Mouse (Mus musculus) v-Abl transformed pro-B cells (cell line): ENCODE measurements around the gene Ripor2.

Experiments used
- in situ Hi-C, 2 experiments: fragments of 400-800 bp; cut with MboI; formaldehyde crosslinking; loops; one replicate each; pipeline ENCODE4 v1.15.1; 2025; ENCODE audit not compliant: unreplicated experiment in 2 of 2

Gene Ripor2

DNA sequence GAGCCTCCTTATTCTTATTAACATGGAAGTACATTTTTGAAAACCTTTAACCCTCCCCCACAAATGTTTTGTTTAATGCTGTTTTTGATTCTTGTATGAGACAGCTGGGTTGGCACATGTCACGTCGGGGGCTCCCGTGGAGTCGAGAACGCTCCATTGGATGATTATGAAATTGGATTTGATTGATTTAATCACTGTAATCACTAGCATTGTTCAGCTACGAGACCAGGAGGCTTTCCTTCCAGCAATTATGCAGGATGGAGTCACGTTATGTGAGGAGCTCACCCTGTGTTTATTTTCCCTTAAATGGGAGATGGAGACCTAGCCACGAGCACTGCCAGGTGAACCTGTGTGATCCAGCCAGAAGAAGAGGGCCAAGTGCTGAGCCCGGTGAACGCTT is at the start of gene Ripor2:
TSS of gene Ripor2 (plus strand) at position 357 of the 400 bp plus-strand sequence.
- in situ Hi-C loops, result no loop called here

DNA sequence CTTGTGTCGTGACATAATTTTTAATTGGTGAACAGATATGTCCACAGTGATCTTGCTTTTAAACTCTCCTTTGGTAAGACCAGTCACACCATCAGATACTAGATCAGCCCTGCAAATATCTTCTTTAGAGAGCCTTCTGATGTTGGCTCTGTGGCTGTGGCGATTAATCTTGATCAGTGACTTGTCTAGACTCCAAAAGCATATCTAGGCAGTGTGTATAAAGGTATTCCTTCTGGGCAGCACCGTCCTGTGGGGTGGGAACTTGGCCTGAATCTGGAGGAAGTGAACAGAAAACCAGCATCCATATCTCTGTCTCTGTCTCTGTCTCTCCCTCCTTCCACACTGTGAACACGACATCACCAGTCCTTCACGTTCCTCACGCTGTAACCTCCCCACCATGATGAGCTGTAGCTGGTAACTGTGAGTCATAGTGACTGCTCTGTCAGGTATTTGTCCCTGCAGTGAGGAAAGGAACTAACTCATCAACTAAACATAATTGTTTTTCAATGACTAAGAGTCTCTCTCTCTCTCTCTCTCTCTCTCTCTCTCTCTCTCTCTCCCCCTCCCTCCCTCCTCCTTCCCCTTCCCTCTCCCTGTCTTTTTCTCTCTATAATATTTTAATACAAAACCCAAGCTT is 45.3 kb upstream of the Ripor2 start:
- in situ Hi-C loops, result no loop called here

DNA sequence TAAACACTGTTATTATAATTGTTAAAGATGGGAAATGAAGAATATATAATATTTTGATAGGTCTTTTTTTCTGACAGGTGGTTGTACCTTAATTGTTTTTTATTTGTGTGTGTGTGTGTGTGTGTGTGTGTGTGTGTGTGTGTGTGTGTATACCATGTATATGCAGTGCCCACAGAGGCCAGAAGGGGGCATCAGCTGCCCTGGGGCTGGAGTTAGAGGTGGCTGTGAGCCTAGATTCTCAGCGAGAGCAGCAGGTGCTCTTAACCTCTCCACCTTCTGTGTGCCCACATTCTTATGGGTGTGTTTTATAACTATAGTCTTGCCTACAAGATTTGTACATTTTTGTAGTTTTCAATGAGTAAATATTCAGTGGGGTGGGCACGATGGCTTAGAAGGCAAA is 44.0 kb upstream of the Ripor2 start:
- in situ Hi-C loops, result no loop called here

DNA sequence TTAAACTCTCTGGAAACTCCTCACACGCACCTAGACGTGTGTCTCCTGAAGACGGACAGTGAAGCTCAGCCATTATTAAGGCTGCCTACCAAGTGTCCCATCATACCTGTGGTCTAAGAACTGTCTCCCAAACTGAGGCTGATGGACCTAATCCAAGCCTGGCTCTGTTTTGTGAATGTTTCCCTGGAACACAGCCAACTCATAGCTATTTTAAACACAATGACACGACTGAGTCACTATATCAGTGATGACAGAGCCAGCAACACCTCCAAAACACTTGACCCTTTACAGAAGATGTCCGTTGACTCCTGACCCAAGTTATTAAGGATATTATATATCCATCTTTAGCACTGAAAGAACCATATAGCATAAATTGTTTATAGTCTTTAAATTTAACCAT is 43.0 kb upstream of the Ripor2 start:
- in situ Hi-C loops, result no loop called here

DNA sequence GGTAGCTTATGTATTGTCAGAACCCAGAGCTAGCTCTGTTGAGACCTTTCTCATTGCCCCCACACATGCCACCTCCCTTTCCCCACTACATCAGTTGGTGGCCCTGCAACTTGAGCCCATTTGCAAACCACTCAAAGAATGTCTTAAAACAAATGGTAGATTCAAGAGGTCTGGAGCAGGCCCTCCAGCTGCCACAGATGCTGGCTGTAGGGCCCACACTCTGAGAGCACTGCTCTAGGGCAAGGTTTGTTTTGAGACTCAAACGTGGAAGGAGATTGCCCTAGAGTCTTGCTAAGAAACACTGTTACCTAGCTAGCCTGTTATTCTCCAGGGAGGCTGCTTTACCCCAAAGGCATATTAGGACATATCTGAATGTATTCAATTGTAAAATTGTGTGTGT is 36.3 kb upstream of the Ripor2 start:
- in situ Hi-C loops, result no loop called here

DNA sequence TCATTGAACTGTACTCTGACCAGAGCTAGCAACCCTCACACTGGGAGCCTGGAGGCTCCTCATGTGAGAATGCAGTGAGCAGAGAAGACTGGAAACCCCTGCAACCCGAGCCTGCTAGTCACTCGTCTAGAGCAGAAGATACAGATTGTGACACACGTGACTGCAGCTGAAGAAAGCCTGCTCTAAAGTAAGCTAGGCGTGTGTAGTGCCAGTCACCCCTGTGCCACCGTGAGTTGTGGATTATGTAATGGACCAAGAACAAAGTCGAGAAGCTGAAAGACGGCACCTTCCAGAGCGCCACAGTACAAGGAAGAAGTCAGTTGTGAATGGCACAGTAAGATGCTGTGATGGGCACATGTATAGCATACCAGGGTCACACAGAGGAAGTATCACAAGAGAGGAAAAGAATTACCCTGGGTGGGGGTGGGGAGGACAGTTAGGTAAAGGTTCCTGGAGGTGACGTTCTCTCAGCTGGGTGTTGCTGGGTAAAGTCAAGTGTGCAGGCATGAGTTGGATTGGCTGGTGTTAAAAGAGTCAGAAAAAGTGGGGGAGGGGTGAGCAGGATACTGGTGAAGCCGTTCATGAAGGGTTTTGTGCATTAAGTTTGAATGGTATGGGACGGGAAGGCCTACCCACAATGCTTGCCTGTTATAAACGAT is 35.1 kb upstream of the Ripor2 start:
- in situ Hi-C loops, result no loop called here

DNA sequence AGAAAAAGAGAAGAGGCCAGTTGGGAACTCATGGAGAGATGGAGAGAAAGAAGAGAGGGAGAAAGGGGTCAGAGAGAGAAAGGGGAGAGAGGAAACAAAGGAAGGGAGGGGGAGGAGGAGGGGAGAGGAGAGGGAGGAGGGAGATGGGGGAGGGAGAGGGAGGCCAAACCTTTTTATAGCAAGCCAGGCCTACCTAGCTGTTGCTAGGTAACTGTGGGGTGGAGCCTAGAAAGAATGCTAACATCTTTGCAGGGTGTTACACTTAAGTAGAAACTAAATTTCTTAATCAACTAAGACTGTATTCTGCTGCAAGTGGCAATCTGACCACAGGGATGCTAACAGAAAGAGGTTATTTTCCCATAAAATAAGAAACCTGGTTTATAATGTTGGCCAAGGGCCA is 33.1 kb upstream of the Ripor2 start:
- in situ Hi-C loops, result no loop called here

DNA sequence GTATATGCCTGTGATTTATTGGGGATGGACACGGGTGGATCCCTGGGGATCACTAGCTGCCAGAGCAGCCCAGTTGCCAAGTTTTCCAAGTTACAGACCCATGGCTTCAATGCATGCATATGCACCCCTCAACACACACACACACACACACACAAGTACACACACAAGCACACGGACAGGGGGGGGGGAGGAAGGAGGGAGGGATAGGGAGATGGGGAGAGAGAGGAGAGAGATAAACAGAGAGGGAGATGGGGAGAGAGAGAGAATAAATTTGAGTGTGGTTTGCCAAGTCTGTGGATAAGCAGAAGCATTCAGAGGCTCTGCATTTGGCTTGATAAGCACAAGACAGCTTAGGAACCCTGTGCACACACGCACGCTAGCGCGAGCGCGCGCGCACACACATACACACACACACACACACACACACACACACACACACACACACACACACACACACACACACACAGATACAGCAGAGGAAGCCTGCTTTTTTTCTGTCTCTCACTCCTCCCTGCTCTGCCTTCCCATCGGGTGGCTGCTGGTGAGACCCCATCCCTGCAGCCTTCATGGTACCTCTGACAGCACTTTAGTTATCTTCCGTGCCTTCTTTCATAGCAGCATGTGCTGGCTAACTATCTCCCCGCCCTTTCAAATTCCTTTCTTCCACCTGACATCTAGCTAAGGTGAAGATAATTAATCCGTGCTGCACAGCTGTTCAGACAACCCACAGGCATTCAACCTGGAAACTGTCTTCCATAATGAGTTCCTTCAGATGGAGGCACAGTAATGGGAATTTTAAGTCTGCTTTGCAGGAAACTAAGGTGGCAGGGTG is 30.7 kb upstream of the Ripor2 start:
- in situ Hi-C loops, result no loop called here

DNA sequence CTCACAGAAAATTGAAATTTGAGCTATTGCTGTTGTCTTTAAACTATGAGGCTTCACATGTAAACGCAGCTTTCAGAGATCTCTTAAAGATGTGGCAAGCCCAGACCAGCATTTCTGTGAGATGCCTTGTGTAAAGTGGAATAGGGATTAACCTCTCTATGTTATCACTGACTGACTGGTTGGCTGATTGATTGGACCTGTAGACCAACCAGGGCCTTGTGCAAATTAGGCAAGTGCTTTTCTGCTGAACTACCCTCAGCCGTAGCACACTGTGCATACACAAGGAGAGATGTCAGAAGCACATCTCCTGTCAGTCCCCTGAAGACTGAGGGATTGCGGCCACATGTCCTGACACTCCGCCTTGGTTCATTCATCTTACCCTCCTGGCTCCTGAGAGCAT is 29.9 kb upstream of the Ripor2 start:
- in situ Hi-C loops, result no loop called here

DNA sequence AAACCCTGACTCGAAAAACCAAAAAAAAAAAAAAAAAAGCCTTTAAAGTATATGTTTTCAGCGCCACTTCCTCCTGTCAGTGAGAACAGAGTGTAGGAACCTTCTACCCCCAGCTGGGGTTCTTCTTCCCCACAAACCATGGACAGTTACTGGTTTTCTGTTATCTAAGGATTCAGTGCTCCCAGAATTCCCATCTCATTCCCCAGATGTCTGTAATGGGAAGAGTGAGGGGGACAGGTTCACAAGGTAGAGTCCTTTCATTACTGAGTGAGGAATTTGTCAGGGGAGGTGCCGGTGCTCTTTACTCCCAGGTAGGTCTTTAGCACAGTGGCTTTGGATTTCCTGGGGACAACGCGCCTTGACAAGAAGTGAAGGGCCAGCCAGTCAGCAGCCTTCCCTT is 20.6 kb upstream of the Ripor2 start:
- in situ Hi-C loops, result no loop called here

DNA sequence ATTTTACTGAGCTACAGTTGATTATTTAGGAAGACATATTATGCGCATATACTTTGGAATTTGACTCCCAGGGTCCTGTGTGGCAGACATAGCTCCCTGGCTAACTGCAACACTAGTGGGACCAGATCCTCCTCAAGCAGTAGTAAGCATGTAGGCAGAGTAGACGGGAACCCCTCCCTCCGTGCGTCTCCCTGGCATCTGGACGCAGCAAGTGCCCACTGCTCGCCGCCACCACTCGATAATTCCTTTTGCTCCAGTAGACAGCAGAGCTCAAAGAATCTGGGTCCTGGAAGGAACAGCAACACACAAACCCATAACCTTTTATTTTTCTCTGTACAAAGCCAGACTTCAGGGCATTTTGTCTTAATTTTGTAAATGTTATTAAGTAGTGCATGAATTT is 17.3 kb upstream of the Ripor2 start:
- in situ Hi-C loops, result no loop called here

DNA sequence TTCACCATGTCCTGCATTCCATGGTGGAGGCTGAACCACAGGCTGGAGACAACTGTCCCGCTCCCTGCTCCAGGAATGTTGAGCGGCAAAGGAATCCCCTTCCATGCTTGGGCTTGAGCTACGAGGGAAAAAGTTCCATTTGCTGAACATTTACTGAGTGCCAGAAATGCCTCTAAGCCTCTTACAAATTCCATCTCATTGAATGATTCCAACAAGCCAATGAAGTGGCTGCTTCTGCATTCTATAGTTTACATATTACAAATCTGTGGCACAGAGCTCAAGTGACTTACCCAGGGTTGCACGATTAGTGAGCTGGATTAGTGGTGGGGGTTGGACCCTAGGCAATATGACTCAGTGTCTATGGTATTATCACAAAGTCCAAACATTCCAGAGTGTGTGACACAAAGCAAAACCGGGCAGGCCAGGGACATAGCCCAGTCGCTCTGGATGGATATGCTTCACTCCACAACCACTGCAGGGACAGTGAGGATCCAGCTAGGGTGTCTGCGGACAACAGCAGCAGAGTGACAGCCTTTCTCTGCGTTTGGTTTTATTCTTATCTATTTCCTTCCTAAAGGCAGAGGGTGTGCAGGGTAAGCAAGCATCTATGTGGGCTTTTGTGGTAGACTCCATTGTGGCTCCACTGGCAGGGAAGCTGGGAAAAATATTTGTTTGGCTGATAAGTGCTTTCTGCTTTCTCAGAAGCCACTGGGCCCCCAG is 16.6 kb upstream of the Ripor2 start:
- in situ Hi-C loops, result no loop called here

DNA sequence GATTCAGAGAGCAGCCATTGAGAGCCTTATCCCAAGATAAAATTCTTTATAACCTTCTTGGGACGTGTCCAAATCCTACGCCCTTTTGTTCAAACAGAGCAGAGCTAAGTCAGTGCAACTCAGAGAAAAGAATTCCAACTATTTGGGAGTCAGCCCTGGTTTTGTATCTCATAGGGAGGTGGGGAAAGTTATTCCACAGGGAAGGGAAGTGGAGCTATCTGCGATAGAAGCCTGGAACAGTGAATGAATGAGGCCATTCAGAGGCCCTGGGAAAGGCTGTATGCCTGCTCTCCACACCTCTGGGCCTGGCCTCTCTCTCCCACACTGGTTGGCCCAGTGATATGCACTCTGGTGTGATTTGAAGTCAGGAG is 16.1 kb upstream of the Ripor2 start:
- in situ Hi-C loops, result no loop called here

DNA sequence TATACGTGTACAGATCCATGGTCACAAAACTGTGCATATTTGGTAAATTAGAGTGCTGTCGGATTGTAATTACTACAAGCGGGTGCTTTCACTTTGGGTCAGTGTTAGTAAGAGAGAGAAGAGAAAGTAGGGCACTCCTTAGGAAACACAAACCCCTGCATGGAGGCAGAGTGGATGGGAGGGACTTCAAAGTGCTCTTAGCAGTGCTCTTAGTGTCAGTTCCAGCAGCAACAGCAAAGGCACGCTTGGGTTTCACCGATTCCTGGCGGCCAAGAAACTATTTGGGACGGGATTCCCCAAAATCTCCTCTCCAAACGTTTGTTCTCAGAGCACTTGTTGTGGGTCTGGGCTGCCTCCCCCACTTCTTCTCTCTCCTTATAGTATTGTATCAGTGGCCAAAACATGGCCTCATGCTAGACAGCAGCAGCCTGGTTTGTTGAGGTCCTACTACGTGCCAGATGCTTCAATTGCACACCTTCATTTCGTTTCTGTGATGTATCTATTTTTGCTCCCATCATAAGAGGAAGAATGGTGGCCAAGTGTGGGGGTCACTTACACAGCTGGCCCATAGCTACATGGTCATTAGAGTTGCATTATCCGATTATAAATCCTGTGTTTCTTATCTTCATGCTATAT is 14.7 kb upstream of the Ripor2 start:
- in situ Hi-C loops, result no loop called here

DNA sequence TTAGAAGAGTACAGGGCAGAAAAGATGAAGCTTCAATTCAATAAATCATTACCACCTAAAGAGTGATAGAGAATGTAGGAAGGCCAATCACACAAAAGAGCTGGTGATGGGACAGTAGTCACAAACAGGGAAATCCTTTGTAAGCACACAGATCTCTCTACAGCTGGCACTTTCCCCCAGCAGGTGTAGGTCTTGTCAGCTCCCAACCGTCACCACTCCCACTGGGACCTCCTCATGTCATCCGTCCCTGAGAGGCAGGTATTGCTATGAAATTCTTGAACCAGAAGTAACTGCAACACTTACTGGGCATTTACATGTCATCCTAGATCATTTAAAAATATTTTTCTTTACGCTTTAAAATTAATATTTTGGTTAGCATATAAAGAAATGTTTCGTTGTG is 12.9 kb upstream of the Ripor2 start:
- in situ Hi-C loops, result no loop called here

DNA sequence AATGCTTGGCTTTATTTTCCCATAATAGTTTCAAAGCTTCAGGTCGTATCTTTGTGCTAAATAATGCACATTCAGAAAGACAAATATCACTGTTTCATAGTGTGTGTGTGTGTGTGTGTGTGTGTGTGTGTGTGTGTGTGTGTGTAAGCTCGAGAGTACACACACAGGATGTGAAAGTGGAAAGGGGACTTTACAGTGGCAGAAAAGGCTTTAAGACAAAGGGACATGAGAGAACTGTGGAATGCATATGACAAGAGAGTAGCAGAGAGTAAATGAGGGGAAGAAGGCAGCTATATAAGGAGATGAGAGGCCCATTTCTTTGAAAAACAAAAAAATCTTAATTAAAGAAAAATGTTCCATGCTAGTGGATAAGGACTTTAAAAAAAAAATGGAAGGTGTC is 11.3 kb upstream of the Ripor2 start:
- in situ Hi-C loops, result no loop called here

DNA sequence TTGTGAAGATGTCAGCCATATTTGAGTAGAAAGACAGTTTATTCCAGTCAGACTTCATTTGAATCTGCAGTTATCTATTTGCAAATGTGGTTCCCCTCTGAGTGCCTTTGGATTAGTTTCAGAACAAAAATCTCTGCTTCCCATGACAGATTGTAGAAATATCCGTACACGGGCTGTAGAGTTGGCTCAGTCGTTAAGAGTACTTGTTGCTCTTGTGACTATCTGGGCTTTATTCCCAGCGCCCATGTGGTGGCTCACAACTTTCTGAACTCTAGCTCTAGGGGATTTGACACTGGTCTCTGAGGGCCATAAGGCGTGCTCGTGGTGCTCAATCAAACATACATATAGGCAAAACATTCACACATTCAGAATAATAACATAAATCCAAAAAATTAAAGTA is 10.1 kb upstream of the Ripor2 start:
- in situ Hi-C loops, result no loop called here

DNA sequence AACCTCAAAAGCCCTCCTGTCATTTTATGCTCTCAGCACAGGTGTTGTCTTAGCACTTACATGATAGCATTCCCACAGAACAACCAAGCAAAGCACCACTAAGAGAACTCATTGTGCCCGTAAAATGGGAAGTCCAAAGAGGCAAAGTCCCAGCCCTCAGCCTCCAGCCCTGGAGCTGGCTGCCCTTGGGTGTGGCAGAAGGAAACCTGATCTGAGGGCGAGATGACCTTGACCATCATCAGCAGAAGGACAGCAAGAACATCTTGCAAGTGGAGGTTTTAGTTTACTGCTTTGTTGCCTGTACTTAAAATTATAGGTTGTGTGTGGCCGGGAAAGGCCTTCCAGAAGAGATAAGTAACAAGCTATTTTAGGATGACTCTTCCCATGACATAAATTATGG is 6.9 kb upstream of the Ripor2 start:
- in situ Hi-C loops, result no loop called here

DNA sequence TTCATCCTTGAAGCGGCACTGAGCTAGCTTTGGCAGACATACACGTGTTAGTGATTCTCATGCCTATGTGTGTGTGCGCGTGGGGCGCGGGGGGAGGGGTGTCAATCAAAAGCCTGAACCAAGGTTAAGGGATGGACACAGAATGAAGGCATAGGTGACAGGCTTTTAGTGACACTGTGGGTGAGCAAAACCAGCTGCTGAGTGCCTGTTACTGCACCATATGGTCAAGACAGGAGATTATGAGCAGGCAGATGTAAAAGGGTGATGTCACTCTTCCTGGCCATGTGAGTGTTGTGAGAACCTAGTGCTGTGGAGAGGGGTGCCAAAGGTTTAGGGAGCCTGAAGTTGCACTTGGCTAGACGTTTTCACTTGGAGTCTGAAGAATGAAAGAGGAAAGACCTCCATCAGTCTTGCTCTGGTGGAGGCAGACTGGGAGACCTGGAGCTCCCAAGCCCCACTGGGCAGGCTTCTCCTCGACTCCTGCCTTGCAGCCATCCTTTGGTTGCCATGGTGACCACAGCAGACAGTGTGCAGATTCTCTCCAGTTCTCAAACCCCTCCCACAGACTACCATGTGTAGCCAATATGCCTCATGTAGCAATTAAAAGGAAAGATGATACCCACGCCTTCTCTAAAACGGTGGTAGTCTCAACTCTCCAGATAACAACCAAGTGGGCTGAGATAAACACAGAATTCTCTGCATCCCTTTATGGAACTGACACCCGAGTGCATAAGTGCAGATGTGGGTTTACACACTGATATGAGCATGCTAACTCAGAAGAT is 5.5 kb upstream of the Ripor2 start:
- in situ Hi-C loops, result no loop called here

DNA sequence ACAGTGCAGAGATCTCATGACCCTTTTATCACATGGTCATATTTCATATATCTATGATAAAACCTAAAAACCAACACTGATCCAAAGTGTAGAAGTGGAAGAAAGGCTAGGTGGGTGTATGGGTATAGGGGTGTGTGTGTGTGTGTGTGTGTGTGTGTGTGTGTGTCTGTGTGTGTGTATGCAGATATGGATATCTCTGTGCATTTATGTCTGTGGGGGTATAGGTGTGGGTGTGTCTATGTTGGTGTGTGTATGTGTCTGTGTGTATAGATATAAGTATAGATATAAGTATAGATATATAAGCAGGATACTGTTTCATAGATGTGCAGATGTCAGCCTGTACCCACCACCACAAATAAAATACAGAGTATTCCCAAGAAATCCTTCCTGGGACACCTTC is 3.7 kb upstream of the Ripor2 start:
- in situ Hi-C loops, result no loop called here
